Mouse (Mus musculus): ENCODE results near the gene Ddx11.
"Not testable (repeated sequence)": the region's sequence is repeated elsewhere in the genome, so short reads cannot be mapped to it uniquely, and the experiment has no call there.

Gene Ddx11

GRCm38 (mm10) chr17:66118991-66119390 is 4.3 kb upstream of the Ddx11 start:
- DNase-seq: peak; percentile 57 to 75

DNA sequence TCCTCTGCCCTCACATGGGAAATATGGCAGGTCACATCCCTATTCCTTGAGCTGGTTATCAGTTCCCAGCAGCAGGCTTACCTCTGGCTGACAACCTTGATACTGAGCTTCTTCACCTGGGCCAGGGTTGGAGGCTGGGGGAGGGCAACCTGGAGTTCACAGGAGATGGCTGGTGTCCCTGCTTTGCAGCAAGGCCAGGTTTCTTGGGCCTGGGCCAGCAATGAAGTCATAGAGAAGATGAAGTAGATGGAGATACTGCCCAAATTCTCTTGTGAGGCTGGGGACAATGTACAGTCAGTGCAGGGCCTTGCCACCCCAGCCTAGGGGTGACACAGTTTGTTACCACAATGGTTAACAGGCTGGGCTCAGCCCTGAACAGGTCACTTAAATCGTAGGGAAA is 2.6 kb upstream of the Ddx11 start:
- DNase-seq: peak; percentile 40 to 41

DNA sequence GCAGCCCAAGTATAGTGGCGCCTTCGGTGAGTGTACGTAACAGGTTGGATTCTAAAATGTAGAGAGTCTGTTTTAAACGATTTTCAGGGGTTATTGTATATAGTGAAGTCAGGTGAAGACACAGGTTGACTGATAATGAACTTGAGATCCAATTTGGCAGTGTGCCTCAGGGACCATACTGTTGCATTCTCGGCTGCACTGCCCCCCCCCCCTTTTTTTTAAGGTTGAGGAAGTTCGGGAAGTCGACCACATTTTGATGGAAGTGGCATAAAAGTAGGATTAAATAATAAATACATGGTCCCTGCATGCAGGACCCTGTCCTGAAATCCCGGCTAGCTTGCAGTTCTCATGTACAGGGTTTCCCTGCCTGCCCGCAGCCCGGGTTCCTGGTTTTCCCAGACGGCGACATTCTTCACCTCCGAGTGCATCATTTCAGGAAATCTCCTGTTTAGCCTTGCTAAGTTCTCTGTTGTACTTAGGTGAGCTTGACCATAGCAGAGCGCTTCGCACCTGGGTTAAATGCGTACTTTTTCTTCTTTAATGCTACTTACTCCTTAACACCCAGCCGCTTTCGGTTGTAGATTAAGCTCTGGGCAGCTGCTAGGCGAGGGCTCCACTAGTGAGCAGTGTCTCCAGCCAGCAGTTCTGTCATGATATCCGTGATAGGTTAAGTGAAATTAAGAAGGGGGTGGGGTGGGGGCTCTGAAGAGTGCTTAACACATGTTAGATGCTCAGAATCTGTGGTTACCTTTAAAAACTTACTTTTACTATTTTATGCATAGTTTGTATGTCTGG is 693 bp downstream of the Ddx11 start:
- DNase-seq: no peak

- DNase-seq: no peak
Measured at GRCm38 (mm10) chr17:66125211-66125610, 1.9 kb downstream of the Ddx11 start.

- DNase-seq: peak; percentile 68 to 76
Measured at GRCm38 (mm10) chr17:66130371-66130770, 7.1 kb downstream of the Ddx11 start.

GRCm38 (mm10) chr17:66131212-66131611 is 7.9 kb downstream of the Ddx11 start:
- no peak for DNase-seq

DNA sequence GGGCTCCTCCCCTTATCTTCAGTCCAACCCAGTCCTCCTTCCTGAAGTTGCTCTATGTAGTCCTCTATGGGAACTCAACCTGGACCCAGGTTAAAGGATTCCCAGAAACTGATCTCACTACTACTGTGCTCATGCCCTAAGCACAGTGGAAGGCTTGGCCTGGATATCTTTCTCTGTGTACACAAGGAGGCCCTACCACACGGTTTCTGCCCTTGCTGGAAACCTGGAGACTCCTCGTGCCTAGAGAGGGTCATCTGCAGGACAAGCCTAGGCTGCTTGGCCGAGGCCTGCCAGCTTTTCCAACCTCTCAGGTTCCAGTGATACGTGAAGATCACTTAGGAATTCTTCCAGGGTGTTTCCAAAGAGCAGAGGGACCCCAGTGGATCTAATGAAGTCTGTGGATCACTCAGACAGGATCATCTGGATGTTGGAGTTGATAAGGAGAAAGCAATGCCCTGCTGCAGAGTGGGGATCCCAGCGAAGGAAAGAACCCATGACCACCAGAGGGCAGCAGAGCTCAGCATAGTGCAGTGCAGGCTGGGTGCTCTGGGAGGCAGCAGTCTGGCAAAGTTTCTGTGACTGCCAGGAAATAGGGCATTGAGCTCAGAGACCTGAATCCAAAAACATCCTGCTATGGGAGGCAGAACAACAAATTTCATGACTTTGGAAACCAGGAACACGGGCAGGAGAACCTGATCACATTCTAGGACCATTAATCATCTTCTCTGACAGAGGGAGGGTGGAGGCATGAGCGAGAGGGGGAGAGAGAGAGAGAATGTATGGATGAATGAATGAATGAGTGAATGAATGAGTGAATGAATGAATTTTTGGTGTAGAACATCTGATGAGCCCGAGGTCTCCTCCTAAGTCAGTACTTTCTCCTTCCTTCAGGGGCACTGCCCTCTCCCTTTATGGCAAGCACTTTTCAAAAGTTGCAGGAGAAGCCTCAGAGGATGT is 29.7 kb downstream of the Ddx11 start:
- not testable (repeated sequence) for DNase-seq

- not testable (repeated sequence) for DNase-seq
Measured at GRCm38 (mm10) chr17:66153735-66154423, 30.6 kb downstream of the Ddx11 start.

- DNase-seq: no peak
Measured at GRCm38 (mm10) chr17:66154876-66155275, 31.6 kb downstream of the Ddx11 start.

GRCm38 (mm10) chr17:66158271-66158670 is 35.0 kb downstream of the Ddx11 start:
- DNase-seq: no peak

GRCm38 (mm10) chr17:66167141-66167540 is 43.8 kb downstream of the Ddx11 start:
- DNase-seq: not testable (repeated sequence)

DNA sequence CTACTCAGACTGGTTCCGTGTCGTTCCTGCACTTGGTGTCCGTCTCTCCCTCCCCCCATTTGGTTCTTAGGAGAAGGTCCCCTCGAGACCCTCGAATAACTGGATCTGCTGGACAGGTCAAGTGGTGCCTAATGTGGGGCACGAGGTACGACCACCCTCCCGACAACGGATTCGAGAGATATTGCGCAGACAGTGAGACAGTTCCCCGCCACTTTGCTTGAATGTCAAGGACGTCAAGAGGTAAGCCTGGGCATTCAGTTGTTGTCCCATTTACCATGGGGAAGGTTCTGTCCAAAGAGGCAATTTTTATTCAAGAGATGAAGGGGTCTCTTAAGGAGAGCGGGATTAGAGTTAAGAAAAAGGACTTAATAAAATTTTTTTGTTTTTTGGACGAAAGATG is 47.7 kb downstream of the Ddx11 start:
- DNase-seq: not testable (repeated sequence)

- DNase-seq: no peak
Measured at GRCm38 (mm10) chr17:66190577-66190976, 67.3 kb downstream of the Ddx11 start.

- DNase-seq: peak; percentile 32 to 41
Measured at GRCm38 (mm10) chr17:66197041-66197440, 73.7 kb downstream of the Ddx11 start.
